Mouse (Mus musculus) regulatory T cell (primary cell): ENCODE measurements around the gene Atf6.

ENCODE experiments used
- in situ Hi-C: fragments of 300-600 bp; cut with MboI, MseI; formaldehyde crosslinking; loops from one replicate; pipeline ENCODE4 v1.15.1; 2025; ENCODE audit warnings: high pct_unique_total_duplicates

Atf6 gene

DNA sequence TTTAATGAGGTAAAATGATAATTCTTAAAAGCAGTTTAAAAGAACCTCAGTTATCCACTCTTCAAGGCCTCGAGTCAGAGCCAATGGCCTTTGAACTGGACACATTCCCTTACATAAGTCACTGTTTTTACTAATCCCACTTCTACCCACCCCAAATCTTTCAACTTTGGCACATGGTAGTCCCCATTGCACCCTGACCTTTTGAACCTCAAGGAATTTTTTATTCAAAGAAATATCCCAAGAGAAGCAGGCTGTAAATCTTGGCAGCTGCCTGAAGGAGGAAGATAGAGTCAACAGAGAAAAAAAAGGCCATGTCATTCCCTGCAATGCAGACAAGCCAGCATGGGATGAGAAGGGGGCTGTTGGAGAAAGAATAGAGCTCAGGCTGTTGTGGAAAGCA is 93.1 kb downstream of the Atf6 start:
- in situ Hi-C loops = loop anchor here (5.0 kb wide), 1 partner anchor 382 kb away; no protein-coding TSS in a partner anchor

DNA sequence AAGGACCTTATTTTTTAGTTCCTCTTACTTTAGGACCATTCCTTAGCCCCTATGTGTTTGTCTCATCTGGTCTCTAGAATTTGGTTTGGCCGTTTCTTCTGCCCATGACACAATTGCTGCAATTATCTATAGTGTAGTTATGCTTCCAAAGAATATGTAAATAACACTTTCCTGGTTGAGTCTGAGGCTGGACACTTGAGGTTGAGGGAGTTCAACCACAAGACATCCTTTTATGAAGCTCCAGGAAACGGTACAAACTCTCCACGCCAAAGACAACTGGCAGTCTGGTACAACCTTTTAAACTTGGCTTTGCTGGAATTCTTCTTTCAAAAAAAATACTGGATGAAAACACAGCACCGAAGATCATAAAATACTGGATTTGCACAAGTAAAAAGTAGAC is 94.1 kb downstream of the Atf6 start:
- in situ Hi-C loops = loop anchor here (5.0 kb wide), 1 partner anchor 381 kb away; no protein-coding TSS in a partner anchor

DNA sequence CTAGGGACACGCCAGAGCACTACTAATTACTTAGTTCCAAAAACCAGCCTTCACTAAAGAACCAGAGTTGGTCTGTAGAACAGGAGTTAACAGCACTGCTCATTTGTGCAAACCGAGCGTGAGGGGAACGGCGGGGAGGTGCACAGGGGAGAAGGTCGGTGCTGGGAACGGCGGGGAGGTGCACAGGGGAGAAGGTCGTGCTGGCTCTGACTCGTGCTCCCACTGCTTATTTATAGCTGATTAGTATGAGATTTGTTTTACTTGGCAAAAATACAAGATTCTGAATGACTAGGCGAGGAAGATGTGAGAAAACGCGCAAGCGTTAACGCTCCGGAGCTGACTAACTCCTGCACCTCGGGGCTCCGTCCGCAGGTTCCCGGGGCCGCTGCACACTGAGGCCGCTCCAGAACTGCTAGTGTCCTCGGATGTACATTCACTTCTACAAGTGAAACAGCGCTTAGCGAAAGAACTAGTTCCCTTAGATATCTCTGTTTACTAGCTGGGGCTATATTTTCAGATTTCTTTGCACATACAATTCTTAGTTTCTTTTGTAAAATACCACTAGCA is 96.1 kb downstream of the Atf6 start:
- in situ Hi-C loops = loop anchor here (5.0 kb wide), 1 partner anchor 379 kb away; no protein-coding TSS in a partner anchor

DNA sequence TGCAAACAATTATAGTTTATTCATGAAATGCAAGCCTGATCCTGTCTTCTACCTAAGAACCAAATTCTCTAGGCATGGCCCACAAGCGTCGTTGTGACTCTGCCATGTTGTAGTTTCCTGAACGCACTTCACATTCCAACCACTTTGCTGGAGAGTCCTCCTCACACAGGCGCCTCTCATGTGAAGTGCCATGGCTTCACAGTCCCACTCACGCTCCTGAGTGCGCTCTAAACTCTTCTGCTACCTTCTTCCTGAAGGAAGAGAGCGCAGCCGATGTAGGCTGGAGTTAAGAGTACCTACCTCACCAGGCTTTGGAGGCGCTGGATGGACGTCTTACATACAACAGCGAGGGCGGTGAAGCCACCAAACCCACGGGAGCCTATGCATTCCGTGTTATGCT is 96.9 kb downstream of the Atf6 start:
- in situ Hi-C loops = loop anchor here (5.0 kb wide), 1 partner anchor 378 kb away; no protein-coding TSS in a partner anchor

DNA sequence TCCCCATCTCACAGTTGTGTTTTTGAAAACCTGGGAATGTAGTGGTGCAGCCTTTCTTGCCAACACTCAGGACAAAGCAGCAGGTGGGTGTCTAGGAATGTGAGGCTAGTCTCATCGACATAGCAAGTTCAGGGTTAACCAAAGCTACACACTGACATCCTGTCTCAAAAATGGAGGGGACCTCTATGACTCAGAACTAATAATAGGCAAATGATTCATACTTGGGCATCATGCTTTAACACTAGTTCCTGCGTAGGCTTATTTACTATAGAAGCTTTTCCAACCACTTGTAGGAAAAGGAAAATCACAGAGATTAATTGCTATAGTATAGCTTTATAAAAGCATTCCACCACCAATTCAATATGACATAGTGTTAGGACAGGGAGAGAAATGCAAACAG is 100.6 kb downstream of the Atf6 start:
- in situ Hi-C loops = no loop called here

DNA sequence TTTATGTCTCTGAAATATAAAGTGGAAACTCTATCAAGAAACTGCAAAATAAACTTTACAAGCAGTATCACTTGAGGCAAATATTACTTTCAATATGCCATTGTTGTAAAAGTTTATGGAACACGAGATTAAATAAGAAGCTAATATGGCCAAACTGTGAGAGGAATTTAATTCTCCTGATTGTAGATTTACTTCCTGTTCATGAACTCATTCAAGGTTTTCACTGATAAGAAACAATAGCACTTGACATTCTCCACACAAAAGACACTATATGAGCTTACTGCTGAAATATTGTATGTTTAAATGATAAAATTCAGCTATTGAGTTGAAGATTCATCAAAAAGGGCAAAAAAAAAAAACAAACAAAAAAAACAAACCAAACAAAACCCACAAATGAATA is 102.8 kb downstream of the Atf6 start:
- in situ Hi-C loops = loop anchor here (5.0 kb wide), 1 partner anchor 53 kb away; no protein-coding TSS in a partner anchor

DNA sequence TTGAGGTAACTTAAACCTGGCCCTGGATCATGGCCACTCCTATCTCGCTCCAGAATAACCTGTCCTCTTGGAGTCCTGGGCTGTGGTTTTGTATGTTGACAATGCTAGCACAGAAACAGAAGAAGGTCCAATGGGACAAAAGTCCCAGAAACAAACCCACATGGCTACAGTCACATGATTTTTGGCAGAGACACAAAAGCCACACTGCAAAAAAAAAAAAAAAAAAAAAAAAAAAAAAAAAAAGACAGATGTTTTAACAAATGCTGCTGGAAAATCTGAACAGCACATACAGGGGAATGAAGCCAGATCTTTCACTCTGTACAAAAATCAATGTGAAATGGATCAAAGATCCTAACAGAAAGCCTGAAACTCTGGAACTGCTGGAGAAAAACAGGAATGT is 105.9 kb downstream of the Atf6 start:
- in situ Hi-C loops = loop anchor here (5.0 kb wide), 1 partner anchor 56 kb away; no protein-coding TSS in a partner anchor

DNA sequence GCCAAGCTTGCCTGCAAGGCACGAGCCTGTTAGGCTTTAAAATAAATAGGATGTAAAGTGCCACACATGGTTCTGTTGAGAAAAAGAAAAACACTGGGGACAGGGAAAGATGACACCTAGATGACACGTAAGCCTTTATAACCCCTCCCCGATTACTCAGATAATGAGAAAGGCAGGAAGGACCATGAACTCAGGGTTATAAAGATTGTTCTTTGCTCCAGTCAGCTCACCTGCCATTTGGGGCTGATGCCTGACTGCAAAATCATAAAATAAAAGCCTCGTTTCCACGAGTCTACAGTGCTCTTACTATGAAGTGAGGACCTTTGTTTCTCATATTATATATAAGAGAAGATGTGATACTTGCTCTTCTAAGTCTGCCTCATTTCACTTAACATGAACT is 114.0 kb downstream of the Atf6 start:
- in situ Hi-C loops = no loop called here

DNA sequence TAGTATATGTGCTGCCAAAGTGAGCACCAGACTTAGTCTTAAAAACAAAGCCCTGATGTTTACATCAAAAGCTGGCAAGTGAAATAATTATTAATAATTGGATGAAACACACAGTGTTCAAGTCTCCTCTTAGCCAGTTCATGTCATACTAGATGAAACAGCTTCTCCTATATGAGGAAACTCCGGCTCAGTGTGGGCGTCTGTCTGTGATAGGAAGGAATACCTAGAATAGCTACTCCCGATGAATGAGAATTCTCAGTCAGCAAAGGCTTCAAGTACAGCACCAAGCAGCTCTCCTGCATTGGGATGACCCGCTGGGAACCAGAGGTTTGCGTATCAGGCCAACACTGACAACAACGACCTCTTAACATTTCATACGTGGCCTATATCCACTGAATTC is 115.8 kb downstream of the Atf6 start:
- in situ Hi-C loops = no loop called here

DNA sequence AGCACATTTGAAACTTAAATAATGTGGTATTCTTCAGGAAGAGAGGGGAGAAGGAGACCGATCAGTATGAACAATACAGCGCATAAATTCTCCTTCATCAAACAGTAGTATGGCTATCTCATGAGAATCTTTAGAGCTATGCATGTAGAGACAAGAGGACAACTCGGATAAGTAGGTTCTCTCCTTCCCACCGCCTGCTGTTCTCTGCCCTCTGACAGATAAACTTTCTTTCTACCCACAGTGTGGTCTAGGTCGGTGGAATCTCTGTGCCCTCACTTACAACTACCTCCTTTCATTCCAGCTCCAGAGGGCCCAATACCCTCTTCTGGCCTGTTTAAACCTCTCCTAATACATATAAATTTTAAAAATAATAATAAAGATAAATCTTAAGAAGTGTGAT is 121.0 kb downstream of the Atf6 start:
- in situ Hi-C loops = no loop called here

DNA sequence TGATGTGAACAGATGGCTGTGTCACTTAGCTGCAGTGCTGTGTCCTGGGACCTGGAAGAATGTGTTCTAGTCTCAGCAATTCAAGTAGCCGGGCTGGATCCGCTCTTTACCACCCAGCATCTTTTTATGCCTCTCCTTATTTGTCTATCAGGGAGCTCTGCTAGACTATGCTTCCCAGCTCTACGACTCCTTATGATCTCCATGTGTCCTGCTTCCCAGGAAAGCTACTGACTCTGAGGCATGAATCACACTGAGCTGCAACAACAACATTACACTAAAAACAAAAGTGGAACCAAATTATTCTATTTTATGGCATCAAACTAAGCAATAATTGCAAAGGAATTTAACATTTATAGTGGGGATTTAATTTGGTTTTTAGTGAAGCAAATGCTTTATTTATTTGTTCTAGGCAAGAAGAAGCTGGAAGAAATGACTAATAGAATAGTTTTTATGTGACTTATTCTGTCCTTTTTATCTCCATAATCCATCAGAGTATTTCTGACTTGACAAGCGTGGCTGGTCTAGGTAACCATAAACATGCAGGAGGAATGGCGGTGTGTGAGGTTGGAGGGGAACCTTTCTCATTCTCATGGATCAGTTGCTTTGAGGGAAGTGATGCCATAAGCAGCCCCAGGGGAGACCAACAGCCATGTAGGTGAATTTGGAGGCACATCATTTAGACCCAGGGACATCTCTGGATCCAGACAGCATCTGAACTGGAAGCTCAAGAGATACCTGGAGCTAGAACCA is 125.9 kb downstream of the Atf6 start:
- in situ Hi-C loops = no loop called here

DNA sequence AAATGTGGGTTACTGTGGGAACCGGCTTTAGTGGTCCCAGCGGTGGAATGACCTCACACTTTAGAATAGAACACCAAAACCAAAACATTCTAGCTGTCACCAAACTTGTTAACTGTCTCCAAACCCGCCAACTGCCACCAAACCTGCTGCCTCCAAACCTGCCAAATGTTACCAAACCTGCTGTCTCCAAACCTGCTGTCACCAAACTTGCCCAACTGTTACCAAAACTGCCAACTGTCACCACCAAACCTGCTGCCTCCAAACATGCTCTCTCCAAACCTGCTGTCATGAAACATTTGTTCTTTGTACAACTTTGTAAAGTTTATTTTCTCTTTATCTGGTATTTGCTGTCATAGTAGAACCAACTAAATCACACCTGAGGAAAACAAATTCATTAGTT is 132.7 kb downstream of the Atf6 start:
- in situ Hi-C loops = no loop called here

DNA sequence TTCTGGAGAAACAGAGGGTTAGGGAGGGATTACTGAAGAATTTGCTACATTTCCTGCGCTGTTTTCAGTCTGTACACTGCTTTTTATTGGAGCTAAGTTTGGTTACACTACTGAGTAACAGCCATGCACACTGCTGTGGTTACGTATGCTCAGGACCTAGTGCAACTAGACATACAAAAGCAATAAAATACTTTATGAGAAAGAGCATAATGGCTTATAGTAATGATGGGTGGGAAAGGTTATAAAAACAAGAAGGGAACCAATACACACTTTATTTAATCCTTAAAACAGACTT is 135.0 kb downstream of the Atf6 start:
- in situ Hi-C loops = no loop called here

DNA sequence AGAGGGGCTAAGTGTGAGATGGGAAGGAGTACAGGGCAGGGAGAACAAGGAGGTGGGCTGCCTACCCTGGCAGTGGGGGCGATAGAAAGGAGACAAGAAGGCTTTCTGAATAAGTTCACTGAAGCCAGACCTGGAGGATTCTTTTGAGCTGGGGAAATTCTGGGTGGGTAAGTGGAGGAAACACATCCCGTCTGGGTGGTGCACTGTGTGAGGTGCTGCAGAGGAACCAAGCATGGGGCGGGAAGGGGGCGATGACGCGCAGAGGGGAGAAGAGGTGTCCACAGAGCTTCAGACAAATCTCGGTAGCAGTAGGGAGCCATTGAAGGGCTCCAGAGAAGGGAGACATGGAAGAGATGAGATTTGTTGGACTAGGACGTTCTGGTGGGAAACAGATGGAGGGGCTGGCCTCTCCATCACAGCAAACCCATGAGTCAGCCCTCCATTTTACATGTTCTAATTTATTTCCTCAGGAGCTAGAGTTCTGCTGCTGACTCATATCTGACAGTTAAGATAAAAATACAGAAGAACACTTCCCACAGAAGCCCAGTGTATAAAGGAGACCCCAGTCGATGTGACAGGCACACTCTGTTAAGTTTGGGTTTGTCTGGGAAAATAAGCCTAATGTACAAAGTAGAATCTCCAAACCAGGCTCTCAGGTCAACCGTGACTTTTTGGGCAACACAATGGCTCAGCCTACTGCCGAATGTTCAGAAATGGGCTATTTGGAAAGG is 135.5 kb downstream of the Atf6 start:
- in situ Hi-C loops = no loop called here

DNA sequence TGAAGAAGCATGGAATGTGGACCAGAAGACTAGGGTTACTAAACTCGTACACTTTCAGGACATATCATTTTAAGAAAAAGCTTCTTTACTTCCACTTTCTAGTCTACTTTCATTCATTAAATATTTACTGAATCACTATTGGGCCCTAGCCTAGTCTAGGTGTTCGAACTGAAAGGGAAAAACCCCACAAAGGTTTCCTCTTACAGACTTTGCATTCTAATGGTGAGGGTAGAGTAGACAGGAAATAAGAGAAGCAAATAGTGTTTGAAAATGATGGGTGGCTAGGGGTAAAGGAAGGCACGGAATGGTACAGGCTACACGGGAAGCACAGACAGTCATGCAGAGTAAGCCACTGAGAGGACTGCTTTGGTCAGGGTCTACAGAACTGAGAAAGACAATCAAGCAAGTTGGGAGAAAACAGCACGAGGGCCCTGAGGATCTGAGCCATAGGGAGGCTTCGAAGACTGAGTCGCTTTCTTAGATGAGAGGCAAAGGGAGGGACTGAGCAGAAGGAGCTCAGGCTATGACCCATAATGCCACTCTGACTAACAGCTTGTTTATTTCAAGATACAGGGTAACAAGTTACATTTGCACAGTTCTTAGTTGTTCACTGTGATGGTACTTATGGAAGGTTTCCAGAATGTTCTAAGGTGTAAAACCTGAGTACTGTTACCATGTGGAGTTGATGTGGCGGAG is 138.2 kb downstream of the Atf6 start:
- in situ Hi-C loops = no loop called here

DNA sequence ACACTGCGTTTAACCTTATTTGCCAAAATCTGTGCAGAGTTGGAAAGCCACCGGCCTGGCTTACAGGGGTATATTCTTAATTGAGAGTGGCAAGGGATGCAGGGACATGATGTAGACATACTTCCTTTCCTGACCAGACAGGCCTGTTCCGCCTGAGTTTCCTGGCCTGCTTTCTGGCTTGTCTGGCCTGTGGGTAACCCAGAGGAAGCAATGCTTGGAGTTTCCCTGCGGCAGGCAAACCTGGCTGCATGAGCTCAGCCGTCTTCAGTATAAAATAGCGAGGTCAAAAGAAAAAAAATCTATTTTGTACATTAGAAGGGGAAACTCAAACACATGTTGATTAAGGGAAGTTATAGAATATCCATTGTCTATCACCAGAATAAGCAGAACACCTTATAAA is 139.0 kb downstream of the Atf6 start:
- in situ Hi-C loops = no loop called here

DNA sequence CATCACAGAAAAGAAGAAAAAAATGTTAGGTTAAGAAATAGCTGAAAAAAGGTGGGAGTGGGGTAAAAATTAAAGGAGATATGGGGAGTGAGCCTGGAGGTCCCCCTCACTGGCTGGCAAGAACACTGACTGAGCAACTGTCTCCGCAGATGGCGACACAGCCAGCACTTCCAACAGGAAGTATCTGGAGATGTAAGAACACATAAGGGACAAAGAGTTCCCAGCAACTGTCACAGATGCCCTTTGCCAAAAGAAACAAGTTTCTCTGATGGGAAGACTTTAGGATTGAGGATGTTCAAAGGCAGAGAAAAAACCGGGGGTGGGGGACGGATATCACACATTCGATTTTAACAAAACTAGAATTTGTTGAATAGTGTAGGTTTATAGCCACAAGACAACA is 146.0 kb downstream of the Atf6 start:
- in situ Hi-C loops = no loop called here

DNA sequence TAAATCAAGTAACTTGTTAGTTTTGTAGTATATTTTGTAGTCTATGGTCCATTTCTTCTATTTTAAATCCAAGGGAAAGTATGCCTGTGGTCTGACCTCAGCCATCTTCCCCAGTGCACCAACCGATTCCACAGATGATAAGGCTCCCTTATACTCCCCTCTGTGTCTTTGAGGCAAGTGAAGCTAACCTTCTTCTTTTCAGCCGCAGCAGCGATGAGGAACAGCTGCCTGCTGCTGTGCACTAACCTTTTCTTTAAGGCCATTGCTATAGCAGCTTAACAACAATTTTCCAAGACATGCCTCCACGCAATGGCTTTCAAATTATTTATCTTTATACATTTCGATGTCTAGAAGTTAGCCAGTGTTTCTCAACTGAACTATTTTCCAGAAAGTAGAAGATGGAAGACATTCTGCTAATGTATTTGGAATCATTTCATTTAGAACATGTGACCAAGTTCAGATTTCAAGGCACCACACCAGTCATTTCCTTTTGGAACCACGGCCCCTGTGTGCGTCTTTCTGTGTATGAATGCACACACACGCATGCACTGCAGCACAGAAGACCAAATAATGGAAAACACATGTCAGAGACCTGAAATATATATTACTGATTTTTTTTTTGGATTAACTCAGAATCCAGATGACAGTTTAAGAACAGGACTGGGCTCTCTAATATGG is 149.3 kb downstream of the Atf6 start:
- in situ Hi-C loops = no loop called here

DNA sequence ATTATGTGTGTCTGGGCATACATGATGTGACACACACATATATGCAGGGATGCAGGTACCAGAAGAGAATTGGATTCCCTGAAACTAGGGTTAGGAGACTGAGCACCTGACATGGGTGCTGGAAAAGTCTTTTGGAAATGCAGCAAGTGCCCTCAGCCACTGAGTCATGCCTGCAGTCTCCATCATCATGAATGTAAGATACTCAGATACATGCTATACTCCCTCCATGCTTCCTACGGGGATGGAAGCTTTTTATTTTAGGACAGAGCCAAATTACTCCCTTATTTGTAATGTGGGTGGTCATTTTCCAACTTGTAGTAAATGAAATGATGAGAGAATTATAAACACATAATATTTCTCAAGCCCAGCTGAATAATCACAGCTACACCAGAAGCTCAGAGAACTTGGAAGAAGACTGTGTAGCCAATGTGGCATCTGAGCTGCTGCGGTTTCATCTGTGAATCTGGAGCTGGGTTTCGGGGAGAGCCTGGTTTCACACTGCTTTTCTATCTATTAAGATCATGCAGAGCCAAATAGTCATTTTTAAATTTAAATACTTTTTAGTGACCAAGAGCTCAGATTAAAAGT is 150.2 kb downstream of the Atf6 start:
- in situ Hi-C loops = no loop called here

DNA sequence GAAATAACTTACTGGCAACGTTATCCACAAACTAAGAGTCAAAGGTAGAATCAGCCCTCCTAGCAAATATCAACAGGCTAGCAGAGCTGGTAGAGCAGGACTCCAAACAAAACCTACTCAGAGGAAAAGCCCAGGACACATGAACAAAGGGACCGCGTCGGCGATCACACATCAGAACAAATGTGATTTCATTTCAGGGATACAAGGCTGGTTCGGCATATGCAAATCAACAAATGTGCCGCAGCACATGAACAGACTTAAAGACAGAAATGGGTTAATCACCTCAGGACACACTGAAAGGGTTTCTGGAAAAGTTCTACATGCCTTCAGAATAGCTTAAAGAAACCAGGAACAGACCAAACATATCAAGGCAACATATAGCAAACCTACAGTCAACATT is 155.8 kb downstream of the Atf6 start:
- in situ Hi-C loops = no loop called here

DNA sequence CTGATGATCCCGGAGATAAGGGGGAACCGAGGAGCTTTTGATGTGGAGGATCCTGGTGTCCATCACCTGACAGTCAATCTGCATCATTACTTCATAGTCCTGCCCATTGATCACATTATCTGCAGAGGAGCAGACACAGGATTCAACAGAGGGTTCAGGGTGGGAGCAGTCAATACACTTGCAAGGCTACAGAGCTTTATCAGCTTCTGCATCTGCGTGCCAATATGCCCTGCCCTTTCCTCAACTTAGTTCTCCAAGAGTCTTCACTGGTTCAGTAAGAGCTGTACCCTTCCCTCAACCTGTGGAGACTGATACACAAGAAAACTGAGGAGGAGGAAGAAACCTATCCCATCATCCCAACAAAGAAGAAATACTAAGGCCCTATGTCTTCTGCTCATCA is 157.6 kb downstream of the Atf6 start:
- in situ Hi-C loops = no loop called here
